Mouse (Mus musculus): ENCODE data around the gene Orai3. TPM values are rescaled to one million over a fixed set of nuclear protein-coding genes. Genes with fewer than 3 reads are reported as not detected.

Orai3 gene
- polyA plus RNA-seq, 1 experiment from 2014 or later: 13.3 TPM

DNA sequence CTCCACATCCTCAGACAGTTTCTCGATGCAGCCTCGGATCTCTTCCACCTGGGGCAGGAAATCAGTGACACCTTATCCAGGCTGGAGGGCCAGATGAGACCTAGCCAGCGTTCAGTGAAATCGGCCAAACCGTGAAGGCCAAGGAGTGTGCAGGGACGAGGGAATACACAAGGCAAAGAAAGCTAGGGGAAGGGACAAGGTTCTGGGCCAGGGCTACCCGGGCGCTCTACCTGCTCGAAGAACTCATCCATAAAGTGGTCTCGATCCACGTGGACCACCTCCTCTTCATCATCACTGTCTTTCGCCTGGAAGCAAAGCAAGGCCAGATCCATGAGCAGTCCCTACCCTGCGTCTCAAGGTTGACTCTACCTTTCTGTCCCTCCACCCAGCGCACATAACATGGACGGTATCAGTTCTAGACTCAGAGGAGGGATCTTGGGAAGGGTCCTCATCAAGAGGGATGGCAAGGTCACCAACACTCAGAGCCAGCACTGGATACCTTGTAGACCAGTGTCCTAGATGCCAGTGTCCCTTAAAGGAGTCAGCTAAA lies 45.6 kb downstream of the Orai3 start:
- Histone ChIP-seq H3K9ac (no peak overlapping the region), H3K4me1 (replicated peaks) (0 out of 2 replicates have a peak, but pooled peaks cover 2% of the 10 kb centered on the region), H3K27ac (ENCODE audit: poor library complexity, severe bottlenecking) (no peak overlapping the region), H3K9me3 (replicated peaks) (no peaks in the 10 kb centered on the region), H3K4me3 (no peak overlapping the region), H3K4me2 (no peak overlapping the region), H3K36me3 (no peaks in the 10 kb centered on the region), H3K27me3 (replicated peaks) (no peaks in the 10 kb centered on the region)
- ATAC-seq (ENCODE audit: insufficient number of reproducible peaks, low FRiP score): no peak
- WGBS: 89% methylated on average over 15 of the region's 15 CpGs

DNA sequence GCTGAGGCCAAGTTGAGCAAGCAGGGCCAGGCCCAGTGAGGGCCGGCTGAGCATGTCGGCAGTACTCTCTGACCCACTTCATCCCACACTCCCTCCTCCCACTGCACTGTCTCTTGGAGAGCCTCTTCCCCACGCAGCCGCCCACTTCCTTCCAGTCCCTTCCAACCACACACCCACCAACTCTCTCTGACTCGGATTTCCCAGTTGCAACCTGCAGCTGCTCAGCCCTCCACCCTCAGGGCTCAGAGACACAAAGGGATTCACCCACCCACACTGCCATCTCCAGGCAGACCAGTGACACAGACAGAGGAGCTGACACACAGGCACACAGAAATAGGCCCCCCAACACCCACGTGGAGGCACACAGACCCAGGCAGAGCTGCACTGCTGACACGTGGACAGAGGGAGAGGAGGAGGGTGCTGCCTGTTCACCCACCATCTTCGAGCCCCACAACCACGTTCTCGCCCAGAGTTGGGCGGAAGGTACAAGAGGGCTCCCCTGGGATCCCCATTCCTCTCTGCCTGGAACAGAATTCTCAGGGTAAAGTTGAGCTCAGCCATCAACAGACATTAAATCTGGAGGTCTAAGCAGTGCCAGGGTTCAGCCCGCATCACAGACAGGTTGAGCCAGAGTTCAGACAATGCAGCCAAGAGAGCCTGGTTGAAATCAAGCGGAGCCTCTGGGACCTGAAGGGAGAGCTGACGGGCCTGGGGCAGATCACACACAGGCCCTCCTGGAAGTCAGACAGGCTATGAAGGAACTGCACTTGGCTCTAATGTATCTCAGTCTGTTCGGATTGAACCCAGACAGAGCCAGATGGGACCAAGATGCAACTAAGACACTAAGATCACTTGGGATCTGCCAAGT lies 46.6 kb downstream of the Orai3 start:
- Histone ChIP-seq H3K9me3 (replicated peaks) (no peaks in the 10 kb centered on the region), H3K27me3 (replicated peaks) (no peaks in the 10 kb centered on the region), H3K9ac (peak overlapping the region; percentile 4; the same call in 1 of the 2 replicates), H3K4me2 (no peak overlapping the region), H3K27ac (ENCODE audit: poor library complexity, severe bottlenecking) (no peak overlapping the region), H3K4me1 (replicated peaks) (0 out of 2 replicates have a peak, but pooled peaks cover 2% of the 10 kb centered on the region), H3K36me3 (no peaks in the 10 kb centered on the region), H3K4me3 (no peak overlapping the region)
- ATAC-seq (ENCODE audit: insufficient number of reproducible peaks, low FRiP score): no peak; the same call in 1 of the 2 replicates
- 59% methylated on average over 15 of the region's 15 CpGs for WGBS

DNA sequence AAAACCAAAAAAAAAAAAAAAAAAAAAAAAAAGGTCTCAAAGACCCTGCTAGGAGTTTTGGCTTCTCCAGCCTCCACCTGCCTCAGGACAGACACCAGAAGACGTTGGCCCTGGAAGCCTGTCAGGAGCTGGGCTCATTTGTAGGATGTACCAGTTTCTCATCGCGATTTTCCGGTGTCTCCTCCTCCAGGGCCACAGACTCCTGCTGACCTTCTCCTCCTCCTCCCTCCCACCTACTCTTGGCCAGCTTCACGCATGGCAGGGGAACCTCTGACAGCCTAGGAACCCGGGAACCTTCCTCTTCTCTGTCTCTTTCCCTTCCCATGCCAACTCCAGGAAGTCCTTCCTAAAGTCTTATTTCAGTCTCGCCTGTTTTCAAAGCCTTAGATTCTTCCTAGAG lies 47.4 kb downstream of the Orai3 start:
- Histone ChIP-seq H3K4me2 (no peak overlapping the region), H3K27ac (ENCODE audit: poor library complexity, severe bottlenecking) (no peak overlapping the region), H3K4me3 (no peak overlapping the region), H3K4me1 (replicated peaks) (0 out of 2 replicates have a peak, but pooled peaks cover 2% of the 10 kb centered on the region), H3K9ac (no peak overlapping the region), H3K9me3 (replicated peaks) (no peaks in the 10 kb centered on the region), H3K36me3 (no peaks in the 10 kb centered on the region), H3K27me3 (replicated peaks) (no peaks in the 10 kb centered on the region)
- WGBS: 72% methylated on average over 7 of the region's 7 CpGs
- no peak for ATAC-seq (ENCODE audit: insufficient number of reproducible peaks, low FRiP score)

GRCm38 (mm10) chr7:127817776-127818175 lies 48.2 kb downstream of the Orai3 start:
- no peak overlapping the region for H3K4me2 ChIP-seq
- 0 out of 2 replicates have a peak, but pooled peaks cover 2% of the 10 kb centered on the region for H3K4me1 ChIP-seq (replicated peaks)
- no peaks in the 10 kb centered on the region for H3K27me3 ChIP-seq (replicated peaks)
- WGBS: 86% methylated on average over 5 of the region's 5 CpGs
- no peaks in the 10 kb centered on the region for H3K9me3 ChIP-seq (replicated peaks)
- no peak for ATAC-seq (ENCODE audit: insufficient number of reproducible peaks, low FRiP score)
- H3K36me3 ChIP-seq: no peaks in the 10 kb centered on the region
- no peak overlapping the region for H3K27ac ChIP-seq (ENCODE audit: poor library complexity, severe bottlenecking)
- H3K9ac ChIP-seq: no peak overlapping the region
- no peak overlapping the region for H3K4me3 ChIP-seq

- no peak overlapping the region for H3K27ac ChIP-seq (ENCODE audit: poor library complexity, severe bottlenecking)
- WGBS: 62% methylated on average over 13 of the region's 13 CpGs
- no peak for ATAC-seq (ENCODE audit: insufficient number of reproducible peaks, low FRiP score)
- H3K4me3 ChIP-seq: no peak overlapping the region
- no peaks in the 10 kb centered on the region for H3K9me3 ChIP-seq (replicated peaks)
- no peak overlapping the region for H3K9ac ChIP-seq
- no peak overlapping the region for H3K4me2 ChIP-seq
- peaks cover 3% of the 10 kb centered on the region; the same call in 1 of the 2 replicates for H3K4me1 ChIP-seq (replicated peaks)
- H3K27me3 ChIP-seq (replicated peaks): peaks cover 19% of the 10 kb centered on the region
- H3K36me3 ChIP-seq: no peaks in the 10 kb centered on the region
Observed at GRCm38 (mm10) chr7:127820836-127821509, 51.4 kb downstream of the Orai3 start.

DNA sequence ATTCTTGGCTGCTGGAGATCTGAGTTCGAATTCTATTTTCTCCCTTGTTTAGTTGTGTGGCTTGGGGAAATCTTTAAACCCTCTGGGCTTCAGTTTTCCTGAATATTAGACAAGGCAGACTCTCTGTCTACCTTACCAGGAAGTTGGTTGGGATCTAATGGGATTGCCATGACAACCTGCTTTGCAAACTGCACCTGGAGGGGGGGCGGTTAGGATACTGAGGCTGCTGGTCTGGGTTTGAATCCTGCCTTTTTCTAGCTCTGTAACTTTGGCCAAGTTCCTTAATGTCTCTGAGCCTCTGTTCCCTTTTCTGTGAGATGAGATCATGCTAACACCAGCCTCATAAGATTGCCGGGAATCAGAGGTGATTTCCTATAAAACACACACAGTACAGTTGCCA lies 52.9 kb downstream of the Orai3 start:
- Histone ChIP-seq H3K27ac (ENCODE audit: poor library complexity, severe bottlenecking) (no peak overlapping the region), H3K9ac (no peak overlapping the region), H3K36me3 (no peaks in the 10 kb centered on the region), H3K4me3 (no peak overlapping the region), H3K4me2 (no peak overlapping the region), H3K4me1 (replicated peaks) (peaks cover 3% of the 10 kb centered on the region; the same call in 1 of the 2 replicates), H3K27me3 (replicated peaks) (peaks cover 23% of the 10 kb centered on the region), H3K9me3 (replicated peaks) (no peaks in the 10 kb centered on the region)
- no peak for ATAC-seq (ENCODE audit: insufficient number of reproducible peaks, low FRiP score)
- 85% methylated on average over 3 of the region's 3 CpGs for WGBS

GRCm38 (mm10) chr7:127823236-127824171 lies 53.9 kb downstream of the Orai3 start:
- H3K4me3 ChIP-seq: peak overlapping the region; percentile 59
- WGBS: 67% methylated on average over 11 of the region's 11 CpGs
- H3K9me3 ChIP-seq (replicated peaks): no peaks in the 10 kb centered on the region
- ATAC-seq (ENCODE audit: insufficient number of reproducible peaks, low FRiP score): 0 out of 2 replicates have a peak, but pooled peaks have one; percentile 15
- peak overlapping the region; percentile 85 for H3K4me2 ChIP-seq
- peaks cover 23% of the 10 kb centered on the region for H3K27me3 ChIP-seq (replicated peaks)
- H3K4me1 ChIP-seq (replicated peaks): peaks cover 3% of the 10 kb centered on the region; the same call in 1 of the 2 replicates
- H3K9ac ChIP-seq: peak overlapping the region; percentile 70
- no peak overlapping the region for H3K27ac ChIP-seq (ENCODE audit: poor library complexity, severe bottlenecking)
- H3K36me3 ChIP-seq: no peaks in the 10 kb centered on the region

DNA sequence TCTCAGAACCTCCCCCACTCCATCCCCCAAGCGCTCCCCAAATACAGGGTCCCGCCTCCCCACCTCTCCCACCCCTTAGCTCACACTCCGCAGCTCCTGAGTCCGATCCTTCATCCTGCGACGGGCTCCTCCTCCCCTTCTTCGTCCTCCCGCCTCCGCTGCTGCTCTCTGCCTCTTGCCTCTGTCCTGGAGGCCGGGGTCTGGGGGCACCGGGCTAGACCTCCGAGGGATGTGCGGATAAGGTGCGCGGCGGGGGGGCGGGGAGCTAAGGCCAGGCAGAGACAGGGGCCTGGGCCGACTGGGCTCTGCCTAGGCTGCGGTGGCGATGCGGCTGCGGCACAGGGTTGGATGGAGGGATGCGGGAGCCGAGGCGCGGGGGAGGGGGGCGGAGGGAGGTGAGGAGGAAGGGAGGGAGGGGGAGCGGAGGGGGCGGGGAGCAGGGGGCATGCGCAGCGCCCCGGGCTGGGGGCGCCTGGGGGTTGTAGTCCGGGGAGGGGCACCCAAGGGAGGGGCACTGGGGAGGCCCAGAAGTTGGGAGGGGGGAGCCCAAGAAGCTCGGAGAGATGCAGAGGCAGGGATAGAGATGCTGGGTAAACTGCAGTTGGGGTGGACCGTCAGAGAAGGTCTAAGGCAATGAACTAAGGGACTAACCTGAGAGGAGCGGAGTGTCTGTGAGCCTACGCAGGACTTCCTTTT lies 54.7 kb downstream of the Orai3 start, which contains the start of the genes Stx4a and Stx1b:
Stx4a (plus strand) TSS at position 119 of the 696 bp plus-strand sequence.
Stx1b (minus strand) TSS at position 374 of the 696 bp plus-strand sequence.
- H3K4me1 ChIP-seq (replicated peaks): peaks cover 3% of the 10 kb centered on the region; the same call in 1 of the 2 replicates
- H3K9ac ChIP-seq: peak within 1 kb of the TSS; percentile 70
- peak within 1 kb of the TSS; percentile 59 for H3K4me3 ChIP-seq
- H3K9me3 ChIP-seq (replicated peaks): no peaks in the 10 kb centered on the region
- peak within 1 kb of the TSS; percentile 85 for H3K4me2 ChIP-seq
- ATAC-seq (ENCODE audit: insufficient number of reproducible peaks, low FRiP score): peak; percentile 47
- no peak within 1 kb of the TSS for H3K27ac ChIP-seq (ENCODE audit: poor library complexity, severe bottlenecking)
- peaks cover 23% of the 10 kb centered on the region for H3K27me3 ChIP-seq (replicated peaks)
- WGBS: 5% methylated on average over 33 of the region's 38 CpGs
- no peaks in the 10 kb centered on the region for H3K36me3 ChIP-seq
